In genomic region chr2:168798921-168799320, GRCm38 (mm10) we compare ENCODE assay signal across 19 mouse cellular contexts. TPM values are rescaled to one million over a fixed set of nuclear protein-coding genes. Genes with fewer than 3 reads are reported as not detected.
A peak's percentile ranks its signal among the peaks of the same experiment; 100 is the strongest.
DNase-seq lines count a peak whose midpoint lies in the region; TF ChIP-seq lines count a peak whose summit lies in the region.
"Had no signal": no experiment of that assay in that cellular context is flagged by ENCODE, and none has a peak within 500 bp of the region (broad histone marks: within the 10 kb centered on the region; RNA-seq: fewer than 3 reads in every experiment).

No protein-coding gene starts in this region.

- no peak overlapping the region for H3K9ac ChIP-seq in ES-Bruce4 (ENCODE audit: low read depth, poor library complexity, severe bottlenecking)
- H3K9ac ChIP-seq: embryonic facial prominence, embryonic 15.5 days; forebrain, embryonic 15.5 days; hindbrain, embryonic 12.5 days had no signal

- TF ChIP-seq EP300 in ES-Bruce4 (IDR thresholded peaks at IDR 0.05; ENCODE audit: insufficient read depth, low read depth, low read length): no peak

- 77% methylated on average over 7 of the region's 7 CpGs for WGBS in limb, embryonic 10.5 days

- no peak overlapping the region for H3K27ac ChIP-seq in ES-Bruce4 (ENCODE audit: insufficient read depth, low read length)
- H3K27ac ChIP-seq in limb, embryonic 10.5 days: no peak overlapping the region
- H3K27ac ChIP-seq: embryonic facial prominence, embryonic 15.5 days; forebrain, embryonic 15.5 days; heart, embryonic 10.5 days; hindbrain, embryonic 12.5 days had no signal

- peaks cover 15% of the 10 kb centered on the region for H3K4me1 ChIP-seq in E14TG2a.4 (replicated peaks; ENCODE audit: low read depth, low read length)
- H3K4me1 ChIP-seq in ES-Bruce4 (ENCODE audit: control insufficient read depth, insufficient read depth, low read length): no peaks in the 10 kb centered on the region
- H3K4me1 ChIP-seq in limb, embryonic 10.5 days: peaks cover 18% of the 10 kb centered on the region
- H3K4me1 ChIP-seq: embryonic facial prominence, embryonic 15.5 days; forebrain, embryonic 15.5 days; heart, embryonic 10.5 days; hindbrain, embryonic 12.5 days had no signal

- TF ChIP-seq CTCF in E14TG2a.4 (conservative IDR thresholded peaks at IDR 0.05; ENCODE audit: low read length) (no peak), ES-Bruce4 (IDR thresholded peaks at IDR 0.05; ENCODE audit: low read depth, low read length) (no peak)

- no peaks in the 10 kb centered on the region for H3K9me3 ChIP-seq in E14TG2a.4 (ENCODE audit: low read length)
- no peaks in the 10 kb centered on the region for H3K9me3 ChIP-seq in ES-Bruce4 (replicated peaks; ENCODE audit: control insufficient read depth, insufficient read depth, low read length, poor library complexity, severe bottlenecking)
- H3K9me3 ChIP-seq in limb, embryonic 10.5 days (replicated peaks): no peaks in the 10 kb centered on the region
- H3K9me3 ChIP-seq: embryonic facial prominence, embryonic 15.5 days; forebrain, embryonic 15.5 days; heart, embryonic 10.5 days; hindbrain, embryonic 12.5 days had no signal

- peaks cover 8% of the 10 kb centered on the region; the same call in 1 of the 2 replicates for H3K27me3 ChIP-seq in E14TG2a.4 (ENCODE audit: insufficient read depth, low read length)
- H3K27me3 ChIP-seq in ES-Bruce4 (ENCODE audit: control insufficient read depth, insufficient read depth, low read length, poor library complexity, severe bottlenecking): no peaks in the 10 kb centered on the region
- no peaks in the 10 kb centered on the region for H3K27me3 ChIP-seq in limb, embryonic 10.5 days (ENCODE audit: low read depth, poor library complexity, severe bottlenecking)
- H3K27me3 ChIP-seq: embryonic facial prominence, embryonic 15.5 days; forebrain, embryonic 15.5 days had no signal

- DNase-seq in right cerebral cortex, postnatal 25 days: peak; percentile 16
- no peak for DNase-seq in right cerebral cortex, postnatal 10 days (ENCODE audit: low spot score in 2 of 2)
- peak; percentile 68 for DNase-seq in ZHBTc4 (ENCODE audit: low read depth, low spot score)
- DNase-seq in layer of hippocampus, adult 11-12 months (ENCODE audit: low spot score): no peak
- DNase-seq in limb, embryonic 10.5 days (ENCODE audit: low spot score): no peak
- DNase-seq: adrenal gland, adult 2 months; adrenal gland, postnatal 25 days; embryo, embryonic 11 days; gastrocnemius, postnatal 36 days; heart, adult 18-20 months; heart, postnatal 10 days; heart, postnatal 4 days had no signal

- H3K4me3 ChIP-seq in E14TG2a.4 (replicated peaks; ENCODE audit: low read length) (peak overlapping the region; percentile 62), ES-Bruce4 (ENCODE audit: low read depth, low read length) (peak overlapping the region; percentile 18)
- H3K4me3 ChIP-seq in limb, embryonic 10.5 days: no peak overlapping the region
- H3K4me3 ChIP-seq: embryonic facial prominence, embryonic 15.5 days; forebrain, embryonic 15.5 days; heart, embryonic 10.5 days; hindbrain, embryonic 12.5 days had no signal

- no peaks in the 10 kb centered on the region for H3K36me3 ChIP-seq in E14TG2a.4 (ENCODE audit: insufficient read depth, low read length)
- no peaks in the 10 kb centered on the region for H3K36me3 ChIP-seq in ES-Bruce4 (ENCODE audit: control insufficient read depth, insufficient read depth, low read length, poor library complexity, severe bottlenecking)
- no peaks in the 10 kb centered on the region for H3K36me3 ChIP-seq in limb, embryonic 10.5 days
- H3K36me3 ChIP-seq: embryonic facial prominence, embryonic 15.5 days; forebrain, embryonic 15.5 days; G1E; heart, embryonic 10.5 days; hindbrain, embryonic 12.5 days had no signal

- no peak for TF ChIP-seq POLR2A in ES-Bruce4 (IDR thresholded peaks at IDR 0.05; ENCODE audit: insufficient read depth, low read length)

RNA-seq across cellular contexts. Expression of gene Sall4, which starts 31.2 kb away (rescaled TPM):
- 244 and 245 TPM in 2 replicates for polyA plus RNA-seq in ES-Bruce4 (2011; ENCODE audit: insufficient read depth, insufficient read length, low read depth, missing spikeins)
- 26.8 and 53.3 TPM in 2 replicates for polyA plus RNA-seq in limb, embryonic 10.5 days (2016; fragmentation: Nextera tagmentation; extraction: Ambion mirVana)
- polyA plus RNA-seq: G1E had no signal

RNA-seq across cellular contexts. Expression of gene Atp9a, which starts 56.7 kb away (rescaled TPM):
- 28.9 and 29.3 TPM in 2 replicates for polyA plus RNA-seq in ES-Bruce4 (2011; ENCODE audit: insufficient read depth, insufficient read length, low read depth, missing spikeins)
- 4.9 and 6.5 TPM in 2 replicates for polyA plus RNA-seq in limb, embryonic 10.5 days (2016; fragmentation: Nextera tagmentation; extraction: Ambion mirVana)
- polyA plus RNA-seq: G1E had no signal

Comparison
In these comparisons a context has a peak if more than half of its experiments do, and no peak if none do; other contexts are left out.
1. DNase-seq: peak in right cerebral cortex, postnatal 25 days (single experiment) and ZHBTc4 (single experiment); none in right cerebral cortex, postnatal 10 days (0 of 2), layer of hippocampus, adult 11-12 months (single experiment) and limb, embryonic 10.5 days (single experiment).